Mouse (Mus musculus): Measurements from ENCODE around the gene Nxn.

GRCm38 (mm10) chr11:76385746-76386145 is 13.2 kb downstream of the Nxn start:
- TF ChIP-seq POLR2A (IDR thresholded peaks at IDR 0.05; ENCODE audit: control insufficient read depth, extremely low read depth, insufficient read depth, low read length, poor library complexity) (no peak), CTCF (IDR thresholded peaks at IDR 0.05; ENCODE audit: borderline replicate concordance, control insufficient read depth, extremely low read depth, insufficient read depth, low read length, poor library complexity) (no peak)

All from thymus, adult 2 months (tissue).